Mouse (Mus musculus) stomach, postnatal 0 days (tissue): ENCODE results near the gene Noc3l.

Source experiments
- CTCF ChIP-seq: IDR thresholded peaks from 2 replicates; pipeline ENCODE4 v1.5.1; 2016; ENCODE audit warnings: antibody characterized with exemption, low read depth, mild to moderate bottlenecking, moderate library complexity
- EP300 ChIP-seq: optimal IDR thresholded peaks from 2 replicates; pipeline ENCODE3; 2016; ENCODE audit warnings: antibody characterized with exemption

DNA sequence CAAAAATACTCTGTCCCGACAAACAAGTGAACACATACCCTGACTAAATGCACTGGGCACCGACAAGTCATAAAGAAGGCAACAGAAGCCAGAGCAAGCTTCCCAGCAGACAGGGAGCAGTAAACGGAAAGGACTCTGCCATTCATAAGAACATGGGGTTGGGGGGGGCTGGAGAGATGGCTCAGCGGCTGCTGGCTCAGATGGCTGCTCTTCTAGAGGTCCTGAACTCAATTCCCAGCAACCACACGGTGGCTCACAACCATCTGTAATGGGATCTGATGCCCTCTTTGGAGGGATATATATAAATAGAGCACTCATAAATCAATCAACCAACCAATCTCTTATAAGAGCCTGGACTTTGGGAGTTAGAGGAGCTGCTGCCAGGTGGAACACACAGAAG is 22.5 kb downstream of the Noc3l start:
- TF ChIP-seq CTCF (no peak), EP300 (no peak)
